Mouse (Mus musculus): Measurements from ENCODE around the gene Gm28553.
"Not testable (repeated sequence)": the region's sequence is repeated elsewhere in the genome, so short reads cannot be mapped to it uniquely, and the experiment has no call there.

Gm28553 gene

GRCm38 (mm10) chrY:48856197-48856596 lies at the start of gene Gm28553:
TSS of gene Gm28553 (plus strand) at chrY:48856497.
- not testable (repeated sequence) for DNase-seq
